Mouse (Mus musculus) lung, postnatal 0 days (tissue): ENCODE results near the gene Cdh5.
"Not testable (repeated sequence)": the region's sequence is repeated elsewhere in the genome, so short reads cannot be mapped to it uniquely, and the experiment has no call there.

Source experiments
- CTCF ChIP-seq: IDR thresholded peaks from 2 replicates; pipeline ENCODE4 v1.5.1; 2016; ENCODE audit warnings: antibody characterized with exemption, mild to moderate bottlenecking
- EP300 ChIP-seq: IDR thresholded peaks from 2 replicates; pipeline ENCODE4 v1.6.1; 2016; ENCODE audit warnings: antibody characterized with exemption, mild to moderate bottlenecking, control low read depth

- not testable (repeated sequence) for TF ChIP-seq CTCF, EP300
Observed at GRCm38 (mm10) chr8:104070201-104070865, 31.1 kb upstream of the Cdh5 start.
